25 mouse cellular contexts compared by ENCODE assay signal in genomic region chr4:106083546-106083945, GRCm38 (mm10).
"Had no signal": no experiment of that assay in that cellular context is flagged by ENCODE, and none has a peak within 500 bp of the region (broad histone marks: within the 10 kb centered on the region; RNA-seq: fewer than 3 reads in every experiment).

No protein-coding gene starts in this region.

- H3K9ac ChIP-seq: heart, embryonic 13.5 days; heart, embryonic 15.5 days; hindbrain, embryonic 13.5 days; hindbrain, embryonic 15.5 days; kidney, embryonic 15.5 days; limb, embryonic 13.5 days; limb, embryonic 15.5 days had no signal

- H3K27me3 ChIP-seq: heart, embryonic 13.5 days; heart, embryonic 15.5 days; hindbrain, embryonic 13.5 days; hindbrain, embryonic 15.5 days; kidney, embryonic 15.5 days; limb, embryonic 13.5 days; limb, embryonic 15.5 days had no signal

- H3K27ac ChIP-seq: heart, adult 2 months; heart, embryonic 13.5 days; heart, embryonic 15.5 days; hindbrain, embryonic 13.5 days; hindbrain, embryonic 15.5 days; hindbrain, postnatal 0 days; kidney, embryonic 15.5 days; kidney, postnatal 0 days; limb, embryonic 13.5 days; limb, embryonic 15.5 days had no signal

- H3K4me3 ChIP-seq: heart, adult 2 months; heart, embryonic 13.5 days; heart, embryonic 15.5 days; hindbrain, embryonic 13.5 days; hindbrain, embryonic 15.5 days; kidney, embryonic 15.5 days; limb, embryonic 13.5 days; limb, embryonic 15.5 days had no signal

- H3K4me1 ChIP-seq: heart, embryonic 13.5 days; heart, embryonic 15.5 days; hindbrain, embryonic 13.5 days; hindbrain, embryonic 15.5 days; kidney, embryonic 15.5 days; limb, embryonic 15.5 days had no signal

- H3K36me3 ChIP-seq: heart, embryonic 13.5 days; heart, embryonic 15.5 days; hindbrain, embryonic 13.5 days; hindbrain, embryonic 15.5 days; kidney, embryonic 15.5 days; limb, embryonic 13.5 days; limb, embryonic 15.5 days had no signal

- H3K4me2 ChIP-seq: heart, embryonic 11.5 days; heart, embryonic 13.5 days; heart, embryonic 15.5 days; hindbrain, embryonic 13.5 days; hindbrain, embryonic 15.5 days; kidney, embryonic 15.5 days; limb, embryonic 13.5 days; limb, embryonic 15.5 days had no signal

- DNase-seq: gastrocnemius, postnatal 14 days; gastrocnemius, postnatal 36 days; heart, adult 11 months; heart, adult 2 months; heart, postnatal 14 days; heart, postnatal 36 days; kidney, adult 11 months; kidney, adult 2 months; kidney, adult 9 months; kidney, postnatal 14 days; kidney, postnatal 36 days; layer of hippocampus, adult 9-11 months; layer of hippocampus, postnatal 36 days; left cerebral cortex, postnatal 4 days had no signal

- ATAC-seq: hindbrain, postnatal 0 days; intestine, embryonic 16.5 days had no signal

- H3K9me3 ChIP-seq: heart, embryonic 13.5 days; heart, embryonic 15.5 days; hindbrain, embryonic 13.5 days; hindbrain, embryonic 15.5 days; kidney, embryonic 15.5 days; limb, embryonic 13.5 days; limb, embryonic 15.5 days had no signal
